Mouse (Mus musculus): Measurements from ENCODE around the gene Crabp1. TPM values are rescaled to one million over a fixed set of nuclear protein-coding genes. Genes with fewer than 3 reads are reported as not detected.

Crabp1 gene
- polyA plus RNA-seq, 1 experiment from 2014 or later = 19.1 TPM

GRCm38 (mm10) chr9:54745740-54746370 lies 18.7 kb upstream of the Crabp1 start:
- 41% methylated on average over 13 of the region's 13 CpGs for WGBS
- no peak overlapping the region for H3K27ac ChIP-seq
- H3K9me3 ChIP-seq = no peaks in the 10 kb centered on the region
- no peaks in the 10 kb centered on the region for H3K4me1 ChIP-seq
- H3K9ac ChIP-seq = no peak overlapping the region
- no peaks in the 10 kb centered on the region for H3K36me3 ChIP-seq
- H3K27me3 ChIP-seq = no peaks in the 10 kb centered on the region
- no peak for ATAC-seq (ENCODE audit: borderline replicate concordance, extremely low read depth, low FRiP score, low TSS enrichment)
- no peak overlapping the region for H3K4me2 ChIP-seq
- no peak overlapping the region for H3K4me3 ChIP-seq

- ATAC-seq (ENCODE audit: borderline replicate concordance, extremely low read depth, low FRiP score, low TSS enrichment) = no peak
- no peaks in the 10 kb centered on the region for H3K4me1 ChIP-seq
- 82% methylated on average over 7 of the region's 7 CpGs for WGBS
- peaks cover 25% of the 10 kb centered on the region for H3K27me3 ChIP-seq
- H3K4me3 ChIP-seq = no peak overlapping the region
- H3K36me3 ChIP-seq = no peaks in the 10 kb centered on the region
- no peak overlapping the region for H3K4me2 ChIP-seq
- no peaks in the 10 kb centered on the region for H3K9me3 ChIP-seq
- no peak overlapping the region for H3K9ac ChIP-seq
- H3K27ac ChIP-seq = no peak overlapping the region
These were observed 14.2 kb upstream of the Crabp1 start for GRCm38 (mm10) chr9:54750215-54750981.

- Histone ChIP-seq H3K4me2 (no peak overlapping the region), H3K27ac (no peak overlapping the region), H3K9ac (no peak overlapping the region), H3K4me1 (no peaks in the 10 kb centered on the region), H3K36me3 (no peaks in the 10 kb centered on the region), H3K27me3 (peaks cover 25% of the 10 kb centered on the region), H3K9me3 (no peaks in the 10 kb centered on the region), H3K4me3 (no peak overlapping the region)
- ATAC-seq (ENCODE audit: borderline replicate concordance, extremely low read depth, low FRiP score, low TSS enrichment) = no peak
- 74% methylated on average over 2 of the region's 2 CpGs for WGBS
These were observed 12.9 kb upstream of the Crabp1 start for GRCm38 (mm10) chr9:54751684-54752083.

- no peak overlapping the region for H3K9ac ChIP-seq
- H3K4me3 ChIP-seq = no peak overlapping the region
- no peaks in the 10 kb centered on the region for H3K9me3 ChIP-seq
- no peak for ATAC-seq (ENCODE audit: borderline replicate concordance, extremely low read depth, low FRiP score, low TSS enrichment)
- peaks cover 25% of the 10 kb centered on the region for H3K27me3 ChIP-seq
- no peak overlapping the region for H3K4me2 ChIP-seq
- no peaks in the 10 kb centered on the region for H3K4me1 ChIP-seq
- no peaks in the 10 kb centered on the region for H3K36me3 ChIP-seq
- WGBS = 24% methylated on average over 21 of the region's 21 CpGs
- H3K27ac ChIP-seq = no peak overlapping the region
These were observed 12.2 kb upstream of the Crabp1 start for GRCm38 (mm10) chr9:54752201-54752943.

GRCm38 (mm10) chr9:54752944-54753295 lies 11.6 kb upstream of the Crabp1 start:
- Histone ChIP-seq H3K4me2 (no peak overlapping the region), H3K27me3 (peaks cover 25% of the 10 kb centered on the region), H3K36me3 (no peaks in the 10 kb centered on the region), H3K27ac (no peak overlapping the region), H3K9me3 (no peaks in the 10 kb centered on the region), H3K4me1 (no peaks in the 10 kb centered on the region), H3K9ac (no peak overlapping the region), H3K4me3 (no peak overlapping the region)
- 36% methylated on average over 11 of the region's 11 CpGs for whole genome bisulfite sequencing
- ATAC-seq (ENCODE audit: borderline replicate concordance, extremely low read depth, low FRiP score, low TSS enrichment) = no peak

- no peaks in the 10 kb centered on the region for H3K9me3 ChIP-seq
- no peak overlapping the region for H3K4me3 ChIP-seq
- peak; percentile 50 for ATAC-seq (ENCODE audit: borderline replicate concordance, extremely low read depth, low FRiP score, low TSS enrichment)
- peaks cover 13% of the 10 kb centered on the region for H3K4me1 ChIP-seq
- no peaks in the 10 kb centered on the region for H3K36me3 ChIP-seq
- H3K9ac ChIP-seq = no peak overlapping the region
- H3K4me2 ChIP-seq = no peak overlapping the region
- peaks cover 32% of the 10 kb centered on the region for H3K27me3 ChIP-seq
- no peak overlapping the region for H3K27ac ChIP-seq
- WGBS = 20% methylated on average over 6 of the region's 6 CpGs
These were observed 5.0 kb upstream of the Crabp1 start for GRCm38 (mm10) chr9:54759592-54759991.

GRCm38 (mm10) chr9:54764091-54764490 lies 457 bp upstream of the Crabp1 start:
- H3K36me3 ChIP-seq = no peaks in the 10 kb centered on the region
- H3K9me3 ChIP-seq = no peaks in the 10 kb centered on the region
- H3K9ac ChIP-seq = no peak overlapping the region
- H3K27me3 ChIP-seq = peaks cover 77% of the 10 kb centered on the region
- 22% methylated on average over 12 of the region's 12 CpGs for WGBS
- H3K4me1 ChIP-seq = peaks cover 26% of the 10 kb centered on the region
- ATAC-seq (ENCODE audit: borderline replicate concordance, extremely low read depth, low FRiP score, low TSS enrichment) = no peak
- H3K4me2 ChIP-seq = peak overlapping the region; percentile 65
- peak overlapping the region; percentile 34 for H3K4me3 ChIP-seq
- no peak overlapping the region for H3K27ac ChIP-seq

- H3K4me1 ChIP-seq = peaks cover 16% of the 10 kb centered on the region
- under 1% methylated on average over 40 of the region's 41 CpGs for WGBS
- no peaks in the 10 kb centered on the region for H3K9me3 ChIP-seq
- H3K4me3 ChIP-seq = peak overlapping the region; percentile 34
- no peak overlapping the region for H3K27ac ChIP-seq
- no peak overlapping the region for H3K9ac ChIP-seq
- no peaks in the 10 kb centered on the region for H3K36me3 ChIP-seq
- peaks cover 90% of the 10 kb centered on the region for H3K27me3 ChIP-seq
- H3K4me2 ChIP-seq = peak overlapping the region; percentile 65
- ATAC-seq (ENCODE audit: borderline replicate concordance, extremely low read depth, low FRiP score, low TSS enrichment) = no peak; the same call in 1 of the 2 replicates
These were observed 963 bp downstream of the Crabp1 start for GRCm38 (mm10) chr9:54765336-54766085.

GRCm38 (mm10) chr9:54770140-54770780 lies 5.7 kb downstream of the Crabp1 start:
- peaks cover 51% of the 10 kb centered on the region for H3K27me3 ChIP-seq
- H3K4me3 ChIP-seq = no peak overlapping the region
- H3K4me2 ChIP-seq = no peak overlapping the region
- no peak overlapping the region for H3K27ac ChIP-seq
- no peak for ATAC-seq (ENCODE audit: borderline replicate concordance, extremely low read depth, low FRiP score, low TSS enrichment)
- WGBS = 59% methylated on average over 11 of the region's 11 CpGs
- H3K9ac ChIP-seq = no peak overlapping the region
- no peaks in the 10 kb centered on the region for H3K36me3 ChIP-seq
- H3K4me1 ChIP-seq = peaks cover 6% of the 10 kb centered on the region
- no peaks in the 10 kb centered on the region for H3K9me3 ChIP-seq

GRCm38 (mm10) chr9:54776451-54776982 lies 12.0 kb downstream of the Crabp1 start:
- 77% methylated on average over 13 of the region's 13 CpGs for WGBS
- no peak overlapping the region for H3K9ac ChIP-seq
- no peak for ATAC-seq (ENCODE audit: borderline replicate concordance, extremely low read depth, low FRiP score, low TSS enrichment)

GRCm38 (mm10) chr9:54779280-54779679 lies 14.7 kb downstream of the Crabp1 start:
- Histone ChIP-seq H3K4me1 (no peaks in the 10 kb centered on the region), H3K36me3 (no peaks in the 10 kb centered on the region), H3K27ac (no peak overlapping the region), H3K9me3 (no peaks in the 10 kb centered on the region), H3K27me3 (no peaks in the 10 kb centered on the region), H3K9ac (no peak overlapping the region), H3K4me2 (no peak overlapping the region), H3K4me3 (no peak overlapping the region)
- no peak for ATAC-seq (ENCODE audit: borderline replicate concordance, extremely low read depth, low FRiP score, low TSS enrichment)
- 84% methylated on average over 8 of the region's 8 CpGs for WGBS

More at GRCm38 (mm10) chr9:54776451-54776982, 12.0 kb downstream of the Crabp1 start:
- no peak overlapping the region for H3K4me2 ChIP-seq
- no peaks in the 10 kb centered on the region for H3K27me3 ChIP-seq
- H3K4me3 ChIP-seq = no peak overlapping the region
- H3K9me3 ChIP-seq = no peaks in the 10 kb centered on the region
- H3K27ac ChIP-seq = no peak overlapping the region
- no peaks in the 10 kb centered on the region for H3K36me3 ChIP-seq
- H3K4me1 ChIP-seq = no peaks in the 10 kb centered on the region

Measured in lung, embryonic 15.5 days (tissue).